Mouse (Mus musculus): ENCODE data around the gene Gm20721. TPM values are rescaled to one million over a fixed set of nuclear protein-coding genes. Genes with fewer than 3 reads are reported as not detected.
"Not testable (repeated sequence)": the region's sequence is repeated elsewhere in the genome, so short reads cannot be mapped to it uniquely, and the experiment has no call there.

Gene Gm20721
- polyA plus RNA-seq (2012): 0.03 and 0.27 TPM in 2 replicates

DNA sequence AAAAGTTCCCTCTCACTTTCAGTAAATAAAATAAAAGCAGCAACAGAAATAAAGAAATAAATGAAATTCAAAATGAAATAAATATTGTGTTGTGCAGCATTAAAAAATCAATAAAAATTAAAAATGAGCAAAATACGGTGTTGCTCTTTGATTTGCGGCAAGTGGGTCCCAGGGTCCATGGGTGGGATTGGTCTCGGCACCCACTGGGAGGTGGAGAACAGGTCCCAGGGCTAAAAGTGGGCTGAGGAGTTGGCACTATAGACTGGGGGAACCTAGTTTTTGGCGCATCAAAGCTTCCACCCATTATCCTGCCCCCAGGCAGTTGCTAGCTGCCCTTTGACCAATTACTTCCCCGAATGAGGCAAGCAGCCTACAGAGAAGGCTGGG lies at the start of gene Gm20721:
Gene Gm20721 (minus strand): TSS at position 101 of the 387 bp plus-strand sequence.
- Histone ChIP-seq H3K36me3 (ENCODE audit: control insufficient read depth) (peaks cover 56% of the 10 kb centered on the region), H3K4me1 (ENCODE audit: control insufficient read depth) (peaks cover 5% of the 10 kb centered on the region; the same call in 1 of the 2 replicates), H3K9me3 (ENCODE audit: control insufficient read depth, low read length) (no peaks in the 10 kb centered on the region; the same call in 1 of the 2 replicates), H3K27me3 (ENCODE audit: control insufficient read depth) (no peaks in the 10 kb centered on the region), H3K4me3 (replicated peaks) (no peak within 1 kb of the TSS)
- no peak for TF ChIP-seq GATA1 (IDR thresholded peaks at IDR 0.05; ENCODE audit: low read length)
- TF ChIP-seq TAL1 (IDR thresholded peaks at IDR 0.05; ENCODE audit: low read length): no peak

DNA sequence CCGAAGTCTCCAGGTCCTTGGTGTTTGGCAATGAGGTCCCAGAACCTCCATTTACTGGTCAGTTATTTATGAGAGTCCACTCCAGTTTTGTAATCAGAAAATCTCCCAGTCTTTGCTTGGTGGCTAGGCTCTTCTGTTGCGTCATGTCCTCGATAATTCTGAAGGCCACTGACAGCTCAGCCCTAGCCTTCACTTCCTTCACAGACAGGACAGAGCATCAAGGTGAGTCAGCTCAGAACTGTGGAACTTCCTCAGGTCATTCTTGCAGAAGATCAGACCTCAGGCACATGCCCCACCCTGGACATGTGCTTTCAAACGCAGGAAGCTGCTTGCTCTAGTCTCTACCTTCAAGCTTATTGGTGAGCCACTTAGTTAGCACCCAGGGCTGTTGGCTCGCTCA lies 46.9 kb upstream of the Gm20721 start:
- no peak for TF ChIP-seq TAL1 (IDR thresholded peaks at IDR 0.05; ENCODE audit: low read length)
- no peak for TF ChIP-seq GATA1 (IDR thresholded peaks at IDR 0.05; ENCODE audit: low read length)

DNA sequence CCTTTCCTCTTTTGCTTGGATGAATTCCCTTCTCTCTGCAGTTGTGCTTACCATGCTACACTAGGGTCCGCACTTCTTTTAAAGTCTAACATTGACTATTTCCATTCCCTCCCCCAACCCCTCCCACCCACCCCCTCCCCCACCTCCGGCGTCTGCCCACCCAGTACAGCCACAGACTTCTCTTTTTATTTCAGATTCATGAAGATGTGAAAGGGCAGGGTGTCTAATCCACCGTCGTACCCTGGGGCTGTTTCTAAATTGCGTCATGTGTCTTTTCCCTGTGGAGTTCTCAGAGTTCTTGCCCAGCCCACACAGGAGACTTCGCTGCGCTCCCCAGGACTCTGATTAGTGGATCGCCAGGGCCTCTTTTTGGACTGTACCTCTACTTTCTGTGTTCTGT lies 46.0 kb upstream of the Gm20721 start:
- TF ChIP-seq GATA1 (IDR thresholded peaks at IDR 0.05; ENCODE audit: low read length) (no peak), TAL1 (IDR thresholded peaks at IDR 0.05; ENCODE audit: low read length) (no peak)
- no peaks in the 10 kb centered on the region for H3K27me3 ChIP-seq (ENCODE audit: control insufficient read depth)
- no peak overlapping the region for H3K4me3 ChIP-seq (replicated peaks)
- no peaks in the 10 kb centered on the region for H3K4me1 ChIP-seq (ENCODE audit: control insufficient read depth)
- H3K9me3 ChIP-seq (ENCODE audit: control insufficient read depth, low read length): no peaks in the 10 kb centered on the region
- no peaks in the 10 kb centered on the region for H3K36me3 ChIP-seq (ENCODE audit: control insufficient read depth)

More for the DNA sequence above, 46.9 kb upstream of the Gm20721 start:
- no peaks in the 10 kb centered on the region for H3K27me3 ChIP-seq (ENCODE audit: control insufficient read depth)
- no peaks in the 10 kb centered on the region for H3K4me1 ChIP-seq (ENCODE audit: control insufficient read depth)
- H3K9me3 ChIP-seq (ENCODE audit: control insufficient read depth, low read length): no peaks in the 10 kb centered on the region
- no peak overlapping the region for H3K4me3 ChIP-seq (replicated peaks)
- H3K36me3 ChIP-seq (ENCODE audit: control insufficient read depth): no peaks in the 10 kb centered on the region

- Histone ChIP-seq H3K27me3 (ENCODE audit: control insufficient read depth) (no peaks in the 10 kb centered on the region), H3K36me3 (ENCODE audit: control insufficient read depth) (no peaks in the 10 kb centered on the region), H3K4me1 (ENCODE audit: control insufficient read depth) (no peaks in the 10 kb centered on the region), H3K9me3 (ENCODE audit: control insufficient read depth, low read length) (no peaks in the 10 kb centered on the region), H3K4me3 (replicated peaks) (no peak overlapping the region)
- TF ChIP-seq TAL1 (IDR thresholded peaks at IDR 0.05; ENCODE audit: low read length): no peak
- TF ChIP-seq GATA1 (IDR thresholded peaks at IDR 0.05; ENCODE audit: low read length): no peak
Measured at GRCm38 (mm10) chr2:174391936-174392335, 45.4 kb upstream of the Gm20721 start.

DNA sequence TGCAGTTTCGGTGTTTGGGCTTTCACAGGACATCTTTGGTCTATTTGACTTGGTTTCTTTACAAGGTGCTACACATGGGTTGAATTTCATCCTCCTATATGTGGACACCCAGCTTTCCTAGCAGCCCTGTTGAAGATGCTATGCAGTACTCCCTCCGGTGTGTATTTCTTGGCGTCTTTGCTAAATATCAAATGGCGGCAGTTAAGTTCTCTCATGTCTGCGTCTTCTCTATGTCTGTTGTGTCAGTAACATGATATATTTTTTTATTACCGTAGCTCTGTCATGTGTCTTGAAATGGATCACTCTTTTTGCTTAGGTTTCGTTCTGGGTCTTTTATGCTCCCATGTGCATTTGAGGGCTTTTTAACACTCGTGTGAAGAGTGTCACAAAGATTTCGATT lies 34.5 kb upstream of the Gm20721 start:
- Histone ChIP-seq H3K36me3 (ENCODE audit: control insufficient read depth) (no peaks in the 10 kb centered on the region), H3K9me3 (ENCODE audit: control insufficient read depth, low read length) (no peaks in the 10 kb centered on the region), H3K4me3 (replicated peaks) (no peak overlapping the region), H3K27me3 (ENCODE audit: control insufficient read depth) (no peaks in the 10 kb centered on the region; the same call in 1 of the 2 replicates), H3K4me1 (ENCODE audit: control insufficient read depth) (no peaks in the 10 kb centered on the region)
- TF ChIP-seq TAL1 (IDR thresholded peaks at IDR 0.05; ENCODE audit: low read length): no peak
- TF ChIP-seq GATA1 (IDR thresholded peaks at IDR 0.05; ENCODE audit: low read length): no peak

- Histone ChIP-seq H3K9me3 (ENCODE audit: control insufficient read depth, low read length) (no peaks in the 10 kb centered on the region), H3K4me3 (replicated peaks) (no peak overlapping the region), H3K36me3 (ENCODE audit: control insufficient read depth) (no peaks in the 10 kb centered on the region), H3K27me3 (ENCODE audit: control insufficient read depth) (no peaks in the 10 kb centered on the region), H3K4me1 (ENCODE audit: control insufficient read depth) (no peaks in the 10 kb centered on the region)
- TF ChIP-seq TAL1 (IDR thresholded peaks at IDR 0.05; ENCODE audit: low read length) (no peak), GATA1 (IDR thresholded peaks at IDR 0.05; ENCODE audit: low read length) (no peak)
Measured at GRCm38 (mm10) chr2:174366571-174366970, 20.1 kb upstream of the Gm20721 start.

GRCm38 (mm10) chr2:174359656-174360055 lies 13.1 kb upstream of the Gm20721 start:
- H3K4me1 ChIP-seq (ENCODE audit: control insufficient read depth): no peaks in the 10 kb centered on the region
- H3K27me3 ChIP-seq (ENCODE audit: control insufficient read depth): no peaks in the 10 kb centered on the region
- TF ChIP-seq TAL1 (IDR thresholded peaks at IDR 0.05; ENCODE audit: low read length) (no peak), GATA1 (IDR thresholded peaks at IDR 0.05; ENCODE audit: low read length) (no peak)
- H3K36me3 ChIP-seq (ENCODE audit: control insufficient read depth): no peaks in the 10 kb centered on the region
- H3K4me3 ChIP-seq (replicated peaks): no peak overlapping the region
- no peaks in the 10 kb centered on the region for H3K9me3 ChIP-seq (ENCODE audit: control insufficient read depth, low read length)

GRCm38 (mm10) chr2:174358516-174358915 lies 12.0 kb upstream of the Gm20721 start:
- no peaks in the 10 kb centered on the region for H3K4me1 ChIP-seq (ENCODE audit: control insufficient read depth)
- no peaks in the 10 kb centered on the region for H3K9me3 ChIP-seq (ENCODE audit: control insufficient read depth, low read length)
- TF ChIP-seq GATA1 (IDR thresholded peaks at IDR 0.05; ENCODE audit: low read length) (no peak), TAL1 (IDR thresholded peaks at IDR 0.05; ENCODE audit: low read length) (no peak)
- no peak overlapping the region for H3K4me3 ChIP-seq (replicated peaks)
- no peaks in the 10 kb centered on the region for H3K27me3 ChIP-seq (ENCODE audit: control insufficient read depth)
- H3K36me3 ChIP-seq (ENCODE audit: control insufficient read depth): no peaks in the 10 kb centered on the region

- peaks cover 51% of the 10 kb centered on the region for H3K36me3 ChIP-seq (ENCODE audit: control insufficient read depth)
- H3K9me3 ChIP-seq (ENCODE audit: control insufficient read depth, low read length); H3K4me1 ChIP-seq (ENCODE audit: control insufficient read depth); H3K4me3 ChIP-seq (replicated peaks); H3K27me3 ChIP-seq (ENCODE audit: control insufficient read depth): not testable (repeated sequence)
Measured at GRCm38 (mm10) chr2:174346999-174347668, 622 bp upstream of the Gm20721 start.

DNA sequence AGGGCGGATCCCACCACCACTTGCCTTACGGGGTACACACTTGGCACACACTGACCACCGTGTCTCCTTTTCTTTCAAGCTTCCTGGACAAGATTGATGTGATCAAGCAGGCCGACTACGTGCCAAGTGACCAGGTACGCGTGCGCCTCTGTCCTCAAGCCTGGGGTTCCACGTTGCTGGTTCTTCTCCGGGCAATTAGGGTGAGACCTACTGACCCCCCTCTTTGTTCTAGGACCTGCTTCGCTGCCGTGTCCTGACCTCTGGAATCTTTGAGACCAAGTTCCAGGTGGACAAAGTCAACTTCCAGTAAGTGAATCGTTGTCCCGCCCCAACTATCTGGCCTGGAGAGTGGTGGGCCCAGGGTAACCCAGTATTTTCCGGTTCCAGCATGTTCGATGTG lies 1.5 kb downstream of the Gm20721 start:
- Histone ChIP-seq H3K36me3 (ENCODE audit: control insufficient read depth) (peaks cover 72% of the 10 kb centered on the region), H3K4me3 (replicated peaks) (no peak overlapping the region)

More for the DNA sequence above, 1.5 kb downstream of the Gm20721 start:
- Histone ChIP-seq H3K4me1 (ENCODE audit: control insufficient read depth) (peaks cover 16% of the 10 kb centered on the region), H3K27me3 (ENCODE audit: control insufficient read depth) (no peaks in the 10 kb centered on the region), H3K9me3 (ENCODE audit: control insufficient read depth, low read length) (no peaks in the 10 kb centered on the region; the same call in 1 of the 2 replicates)
- TF ChIP-seq GATA1 (IDR thresholded peaks at IDR 0.05; ENCODE audit: low read length): no peak
- TF ChIP-seq TAL1 (IDR thresholded peaks at IDR 0.05; ENCODE audit: low read length): no peak
